Mouse (Mus musculus): ENCODE results near the gene Cyp4x1. TPM values are rescaled to one million over a fixed set of nuclear protein-coding genes. Genes with fewer than 3 reads are reported as not detected.

Gene Cyp4x1
- not detected for total RNA-seq (2023)

DNA sequence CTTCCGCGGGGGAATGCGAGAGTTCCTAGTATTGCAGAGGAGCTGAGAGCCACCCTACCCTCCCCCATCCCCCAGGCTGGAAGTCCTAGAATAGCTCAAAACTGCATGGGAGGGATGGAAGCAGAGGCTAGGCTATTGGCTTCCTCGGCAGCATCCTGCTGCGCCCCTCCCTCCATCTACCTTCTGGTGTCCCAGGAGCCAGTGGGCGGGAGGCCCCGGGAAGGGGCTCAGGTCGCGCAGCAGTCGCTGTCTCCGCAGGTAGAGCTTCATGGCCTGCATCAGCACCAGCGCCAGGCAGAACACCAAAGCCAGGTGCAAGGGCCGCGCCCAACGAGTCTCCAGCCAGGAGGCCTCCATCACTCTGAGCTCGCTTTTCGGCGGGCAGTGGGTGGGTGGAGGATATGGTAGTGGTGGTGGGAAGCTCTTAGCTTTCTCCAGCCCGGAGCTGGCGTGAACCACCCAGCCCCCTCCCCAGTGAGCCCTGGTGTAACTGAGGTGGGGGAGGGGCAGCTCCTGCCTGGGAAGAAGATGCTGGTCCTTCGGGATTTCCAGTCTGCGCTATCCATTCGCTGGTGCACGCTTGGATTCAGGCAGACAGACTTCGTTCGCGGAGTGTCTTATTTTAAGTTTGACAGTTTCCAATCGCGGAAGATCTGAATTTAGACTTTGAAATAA lies at the start of gene Cyp4x1:
Gene Cyp4x1, minus strand, starts transcription at position 661 of the 675 bp plus-strand sequence.

GRCm38 (mm10) chr4:115088611-115089338 lies 45.3 kb downstream of the Cyp4x1 start, which contains the start of gene Pdzk1ip1:
Pdzk1ip1 (plus strand) TSS chr4:115088708.

GRCm38 (mm10) chr4:115056371-115056920 lies 77.6 kb downstream of the Cyp4x1 start, which contains the start of gene Tal1:
Tal1 (plus strand) TSS chr4:115056426.

Other genes with a start within 250 kb of the Cyp4x1 start
- gene Foxd2, start 225.4 kb downstream of the Cyp4x1 start, total RNA-seq (2023) = 1 to 10 TPM in 1 of 2 experiments, under 1 TPM in 1; 0.87 to 1.1 TPM
- not detected for gene Foxe3, start 208.3 kb downstream of the Cyp4x1 start, total RNA-seq (2023)
- gene Cmpk1, start 147.0 kb downstream of the Cyp4x1 start, total RNA-seq (2023) = 10 to 100 TPM; 45.0 to 50.5 TPM
- gene Stil, start 134.1 kb downstream of the Cyp4x1 start, total RNA-seq (2023) = under 1 TPM; 0.64 to 0.95 TPM
- under 1 TPM in 1 of 2 experiments, not detected in 1; 0.23 TPM for gene Tal1, start 77.9 kb downstream of the Cyp4x1 start, total RNA-seq (2023)
- gene Pdzk1ip1, start 45.6 kb downstream of the Cyp4x1 start, total RNA-seq (2023) = not detected
- not detected for gene Cyp4a29, start 107.8 kb upstream of the Cyp4x1 start, total RNA-seq (2023)
- gene Cyp4a12a, start 164.8 kb upstream of the Cyp4x1 start, total RNA-seq (2023) = not detected

Data from B cell, adult 67 days (primary cell).